Mouse (Mus musculus) Patski (cell line): ENCODE measurements at regions not wholly inside any gene's neighbourhood (a gene's known extent, or its start where the extent isn't known, plus 50 kb on each side); places are given as distances from the start of the nearest gene placed in this dataset.
A peak's percentile ranks its signal among the peaks of the same experiment; 100 is the strongest.

ENCODE experiments used
- ATAC-seq: fragments of 100-300 bp; one replicate; pipeline ENCODE4 v1.8.0; 2021
- CTCF ChIA-PET: fragments of 350-600 bp; sonication (Branson Sonifier 250); formaldehyde crosslinking; loops from one replicate; lab custom pipeline; 2022; ENCODE audit warnings: inconsistent platforms; lab: Charles Lee
- POLR2A ChIA-PET: fragments of 350-600 bp; sonication (Branson Sonifier 250); formaldehyde crosslinking; loops from one replicate; lab custom pipeline; 2022; ENCODE audit warnings: antibody characterized with exemption, inconsistent platforms; lab: Charles Lee
- DNase-seq: peaks from one replicate; pipeline ENCODE4 v3.0.0-alpha.2; 2011; ENCODE audit warnings: low read depth, low spot score
- H3K27me3 ChIP-seq: fragments of 371-371 bp; one replicate; pipeline ENCODE4 v1.5.1; 2021
- CTCF ChIP-seq: fragments of 100-300 bp; IDR thresholded peaks from one replicate; pipeline ENCODE4 v1.5.1; 2021
- in situ Hi-C: fragments of 300-500 bp; cut with MboI; formaldehyde crosslinking; loops from 3 replicates; pipeline ENCODE4 v1.11.1; 2018; ENCODE audit warnings: low pct_unique_long_range_greater_than_20kb, mixed read lengths

- no peak for ATAC-seq
- in situ Hi-C loops = no loop called here
- peaks cover 8% of the 10 kb centered on the region for H3K27me3 ChIP-seq
- CTCF ChIA-PET = no interaction called here
- POLR2A ChIA-PET = no interaction called here
- no peak for TF ChIP-seq CTCF
- no peak for DNase-seq
These were observed 420.4 kb upstream of the Nox3 start for GRCm38 (mm10) chr17:4116476-4116875.

GRCm38 (mm10) chr17:4133678-4134077 is 437.6 kb upstream of the Nox3 start:
- ChIA-PET CTCF (no interaction called here), POLR2A (no interaction called here)
- TF ChIP-seq CTCF = no peak
- ATAC-seq (no peak), DNase-seq (no peak)
- in situ Hi-C loops = no loop called here
- peaks cover 6% of the 10 kb centered on the region for H3K27me3 ChIP-seq

GRCm38 (mm10) chr17:4163502-4163901 is 467.4 kb upstream of the Nox3 start:
- CTCF ChIA-PET = no interaction called here
- no peak for ATAC-seq
- TF ChIP-seq CTCF = no peak
- DNase-seq = no peak
- POLR2A ChIA-PET = no interaction called here
- no peaks in the 10 kb centered on the region for H3K27me3 ChIP-seq
- in situ Hi-C loops = no loop called here

GRCm38 (mm10) chr17:4173951-4174361 is 477.9 kb upstream of the Nox3 start:
- ChIA-PET CTCF (no interaction called here), POLR2A (no interaction called here)
- no peak for TF ChIP-seq CTCF
- in situ Hi-C loops = no loop called here
- ATAC-seq (no peak), DNase-seq (no peak)
- no peaks in the 10 kb centered on the region for H3K27me3 ChIP-seq

GRCm38 (mm10) chr17:4175006-4175405 is 478.9 kb upstream of the Nox3 start:
- ATAC-seq = no peak
- H3K27me3 ChIP-seq = no peaks in the 10 kb centered on the region
- in situ Hi-C loops = no loop called here
- TF ChIP-seq CTCF = no peak
- ChIA-PET POLR2A (interaction anchor here (0.7 kb wide), 1 partner anchor 56 kb away, joined by 4 read pairs; no protein-coding TSS in a partner anchor), CTCF (interaction anchor here (0.9 to 1.5 kb wide), 2 partner anchors 10 kb away, joined by 3 to 4 read pairs; no protein-coding TSS in a partner anchor)
- DNase-seq = no peak

GRCm38 (mm10) chr17:4176524-4176923 is 480.5 kb upstream of the Nox3 start:
- CTCF ChIA-PET = interaction anchor here (1.5 kb wide), 1 partner anchor 8 kb away, joined by 4 read pairs; no protein-coding TSS in a partner anchor
- in situ Hi-C loops = no loop called here
- POLR2A ChIA-PET = no interaction called here
- no peak for ATAC-seq
- no peaks in the 10 kb centered on the region for H3K27me3 ChIP-seq
- TF ChIP-seq CTCF = no peak
- DNase-seq = no peak

GRCm38 (mm10) chr17:4177485-4178150 is 481.6 kb upstream of the Nox3 start:
- no peaks in the 10 kb centered on the region for H3K27me3 ChIP-seq
- DNase-seq = no peak
- POLR2A ChIA-PET = no interaction called here
- no peak for ATAC-seq
- in situ Hi-C loops = no loop called here
- TF ChIP-seq CTCF = no peak
- CTCF ChIA-PET = no interaction called here

GRCm38 (mm10) chr17:4179271-4179670 is 483.2 kb upstream of the Nox3 start:
- no peaks in the 10 kb centered on the region for H3K27me3 ChIP-seq
- CTCF ChIA-PET = no interaction called here
- POLR2A ChIA-PET = no interaction called here
- in situ Hi-C loops = no loop called here
- DNase-seq (no peak), ATAC-seq (no peak)
- peak; percentile 21 for TF ChIP-seq CTCF

- TF ChIP-seq CTCF = no peak
- H3K27me3 ChIP-seq = no peaks in the 10 kb centered on the region
- DNase-seq (no peak), ATAC-seq (no peak)
- ChIA-PET CTCF (no interaction called here), POLR2A (interaction anchor here (0.7 kb wide), 1 partner anchor 207 kb away, joined by 3 read pairs; no protein-coding TSS in a partner anchor)
- in situ Hi-C loops = no loop called here
These were observed 486.0 kb upstream of the Nox3 start for GRCm38 (mm10) chr17:4182106-4182505.

- POLR2A ChIA-PET = no interaction called here
- no peak for DNase-seq
- no peak for TF ChIP-seq CTCF
- in situ Hi-C loops = no loop called here
- no peaks in the 10 kb centered on the region for H3K27me3 ChIP-seq
- CTCF ChIA-PET = no interaction called here
- no peak for ATAC-seq
These were observed 490.7 kb upstream of the Nox3 start for GRCm38 (mm10) chr17:4186802-4187201.

GRCm38 (mm10) chr17:4187606-4188005 is 491.5 kb upstream of the Nox3 start:
- POLR2A ChIA-PET = no interaction called here
- H3K27me3 ChIP-seq = no peaks in the 10 kb centered on the region
- DNase-seq (no peak), ATAC-seq (no peak)
- in situ Hi-C loops = no loop called here
- no peak for TF ChIP-seq CTCF
- CTCF ChIA-PET = no interaction called here
